Mouse (Mus musculus): Measurements from ENCODE around the gene Cfap44. TPM values are rescaled to one million over a fixed set of nuclear protein-coding genes. Genes with fewer than 3 reads are reported as not detected.

The Cfap44 gene
- polyA plus RNA-seq, 1 experiment from 2014 or later, result 1.5 TPM

DNA sequence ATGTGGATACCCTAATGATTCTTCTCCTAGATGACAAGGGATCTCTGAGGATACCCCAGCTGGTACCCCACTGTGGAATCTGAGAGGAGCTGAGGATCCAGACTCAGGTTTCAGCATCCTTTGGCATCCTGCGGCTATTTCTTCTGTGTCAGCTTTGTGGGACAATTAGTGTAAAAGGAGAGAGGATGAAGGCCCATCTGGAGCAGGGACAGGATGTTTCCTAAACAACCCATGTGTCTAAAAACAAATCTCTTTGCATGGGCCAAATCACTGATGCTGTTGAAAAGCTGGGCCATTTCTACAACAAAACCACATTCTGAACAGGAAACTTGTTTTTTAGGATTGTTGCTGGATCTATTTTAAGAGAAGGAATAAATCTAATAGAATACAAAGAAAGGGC is 110.6 kb downstream of the Cfap44 start:
- Histone ChIP-seq H3K4me2 (ENCODE audit: low read depth, low read length, severe bottlenecking) (no peak overlapping the region), H3K27me3 (ENCODE audit: control insufficient read depth, insufficient read depth, low read length) (no peaks in the 10 kb centered on the region), H3K4me1 (replicated peaks; ENCODE audit: control insufficient read depth, insufficient read depth, low read length) (no peaks in the 10 kb centered on the region), H3K27ac (ENCODE audit: low read depth, low read length) (no peak overlapping the region), H3K9ac (ENCODE audit: low read length) (no peak overlapping the region), H3K36me3 (ENCODE audit: control insufficient read depth, insufficient read depth, low read length) (peaks cover 30% of the 10 kb centered on the region), H3K9me3 (ENCODE audit: control insufficient read depth, low read length) (no peaks in the 10 kb centered on the region; the same call in 1 of the 2 replicates), H3K4me3 (ENCODE audit: low read depth, low read length) (no peak overlapping the region)
- DNase-seq (ENCODE audit: low spot score) (no peak), ATAC-seq (replicated peaks; ENCODE audit: low FRiP score) (no peak)
- WGBS, result 89% methylated on average over 1 of the region's 1 CpGs

GRCm38 (mm10) chr16:44507027-44507929 is 112.7 kb downstream of the Cfap44 start:
- 77% methylated on average over 10 of the region's 10 CpGs for WGBS

GRCm38 (mm10) chr16:44508025-44508424 is 113.4 kb downstream of the Cfap44 start:
- H3K36me3 ChIP-seq (ENCODE audit: control insufficient read depth, insufficient read depth, low read length), result peaks cover 17% of the 10 kb centered on the region
- ATAC-seq (replicated peaks; ENCODE audit: low FRiP score), result no peak
- no peak overlapping the region for H3K27ac ChIP-seq (ENCODE audit: low read depth, low read length)
- no peaks in the 10 kb centered on the region; the same call in 1 of the 2 replicates for H3K9me3 ChIP-seq (ENCODE audit: control insufficient read depth, low read length)
- H3K4me1 ChIP-seq (replicated peaks; ENCODE audit: control insufficient read depth, insufficient read depth, low read length), result no peaks in the 10 kb centered on the region
- no peak overlapping the region for H3K4me3 ChIP-seq (ENCODE audit: low read depth, low read length)
- no peak overlapping the region for H3K4me2 ChIP-seq (ENCODE audit: low read depth, low read length, severe bottlenecking)
- WGBS, result 90% methylated on average over 5 of the region's 5 CpGs
- DNase-seq (ENCODE audit: low spot score), result no peak
- no peaks in the 10 kb centered on the region for H3K27me3 ChIP-seq (ENCODE audit: control insufficient read depth, insufficient read depth, low read length)
- H3K9ac ChIP-seq (ENCODE audit: low read length), result no peak overlapping the region

More at GRCm38 (mm10) chr16:44507027-44507929, 112.7 kb downstream of the Cfap44 start:
- H3K4me3 ChIP-seq (ENCODE audit: low read depth, low read length), result no peak overlapping the region
- no peaks in the 10 kb centered on the region for H3K4me1 ChIP-seq (replicated peaks; ENCODE audit: control insufficient read depth, insufficient read depth, low read length)
- DNase-seq (ENCODE audit: low spot score) (no peak), ATAC-seq (replicated peaks; ENCODE audit: low FRiP score) (0 out of 2 replicates have a peak, but pooled peaks have one; percentile 10)
- no peaks in the 10 kb centered on the region; the same call in 1 of the 2 replicates for H3K9me3 ChIP-seq (ENCODE audit: control insufficient read depth, low read length)
- H3K27ac ChIP-seq (ENCODE audit: low read depth, low read length), result no peak overlapping the region
- peaks cover 18% of the 10 kb centered on the region for H3K36me3 ChIP-seq (ENCODE audit: control insufficient read depth, insufficient read depth, low read length)
- no peak overlapping the region for H3K9ac ChIP-seq (ENCODE audit: low read length)
- H3K4me2 ChIP-seq (ENCODE audit: low read depth, low read length, severe bottlenecking), result no peak overlapping the region
- no peaks in the 10 kb centered on the region for H3K27me3 ChIP-seq (ENCODE audit: control insufficient read depth, insufficient read depth, low read length)

GRCm38 (mm10) chr16:44508772-44509171 is 114.2 kb downstream of the Cfap44 start:
- peaks cover 16% of the 10 kb centered on the region for H3K36me3 ChIP-seq (ENCODE audit: control insufficient read depth, insufficient read depth, low read length)
- WGBS, result 93% methylated on average over 13 of the region's 13 CpGs

DNA sequence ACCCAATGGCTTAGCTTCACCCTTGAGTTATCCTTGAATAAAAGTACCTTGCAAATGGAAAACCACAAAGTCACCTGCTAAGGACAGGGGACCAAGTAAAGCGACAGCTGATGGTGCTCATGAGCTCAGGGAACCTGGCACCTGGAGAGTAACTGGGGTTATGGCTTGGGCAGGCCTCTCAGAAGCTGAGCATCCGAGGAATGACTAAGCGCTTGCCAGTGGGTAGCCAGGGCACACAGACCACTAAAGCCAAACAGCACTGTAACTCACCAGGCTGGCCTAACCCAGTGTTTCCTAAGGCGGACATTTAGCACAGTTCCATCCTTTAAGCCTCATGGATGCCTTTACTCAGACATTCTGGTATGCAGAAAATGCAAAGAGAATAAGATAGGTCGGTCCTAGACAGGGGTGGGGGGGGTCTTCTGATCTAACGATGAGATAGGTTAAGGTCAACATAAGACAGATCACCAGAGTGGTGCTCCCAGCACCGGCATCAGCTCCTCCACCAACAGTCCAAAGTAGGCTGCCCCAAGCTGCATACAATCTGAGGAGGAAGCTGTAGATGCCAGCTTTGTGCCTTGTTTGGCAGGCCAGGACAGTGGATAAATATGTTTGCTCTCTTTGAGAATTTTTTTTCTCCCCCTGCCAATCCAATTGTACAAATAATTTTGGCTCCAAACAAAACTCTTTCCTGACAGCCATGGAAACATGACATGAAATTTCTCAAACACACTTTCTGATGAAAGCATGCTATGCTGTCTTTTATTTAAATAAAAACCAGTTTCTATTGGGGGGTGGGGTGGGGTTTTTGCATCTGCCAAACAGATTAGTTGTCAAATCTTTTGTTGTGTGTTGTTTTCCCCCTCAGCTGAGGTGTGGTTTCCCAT is 115.1 kb downstream of the Cfap44 start:
- no peak overlapping the region for H3K27ac ChIP-seq (ENCODE audit: low read depth, low read length)
- no peaks in the 10 kb centered on the region for H3K27me3 ChIP-seq (ENCODE audit: control insufficient read depth, insufficient read depth, low read length)
- ATAC-seq (replicated peaks; ENCODE audit: low FRiP score), result no peak
- no peak for DNase-seq (ENCODE audit: low spot score)
- no peak overlapping the region for H3K4me2 ChIP-seq (ENCODE audit: low read depth, low read length, severe bottlenecking)
- no peak overlapping the region for H3K4me3 ChIP-seq (ENCODE audit: low read depth, low read length)
- WGBS, result 85% methylated on average over 7 of the region's 7 CpGs
- H3K4me1 ChIP-seq (replicated peaks; ENCODE audit: control insufficient read depth, insufficient read depth, low read length), result no peaks in the 10 kb centered on the region
- no peak overlapping the region for H3K9ac ChIP-seq (ENCODE audit: low read length)
- H3K36me3 ChIP-seq (ENCODE audit: control insufficient read depth, insufficient read depth, low read length), result peaks cover 13% of the 10 kb centered on the region; the same call in 1 of the 2 replicates
- no peaks in the 10 kb centered on the region; the same call in 1 of the 2 replicates for H3K9me3 ChIP-seq (ENCODE audit: control insufficient read depth, low read length)

More at GRCm38 (mm10) chr16:44508772-44509171, 114.2 kb downstream of the Cfap44 start:
- H3K4me1 ChIP-seq (replicated peaks; ENCODE audit: control insufficient read depth, insufficient read depth, low read length), result no peaks in the 10 kb centered on the region
- ATAC-seq (replicated peaks; ENCODE audit: low FRiP score) (no peak), DNase-seq (ENCODE audit: low spot score) (no peak)
- H3K9me3 ChIP-seq (ENCODE audit: control insufficient read depth, low read length), result no peaks in the 10 kb centered on the region; the same call in 1 of the 2 replicates
- no peak overlapping the region for H3K4me2 ChIP-seq (ENCODE audit: low read depth, low read length, severe bottlenecking)
- no peak overlapping the region for H3K27ac ChIP-seq (ENCODE audit: low read depth, low read length)
- no peak overlapping the region for H3K4me3 ChIP-seq (ENCODE audit: low read depth, low read length)
- no peaks in the 10 kb centered on the region for H3K27me3 ChIP-seq (ENCODE audit: control insufficient read depth, insufficient read depth, low read length)
- no peak overlapping the region for H3K9ac ChIP-seq (ENCODE audit: low read length)

DNA sequence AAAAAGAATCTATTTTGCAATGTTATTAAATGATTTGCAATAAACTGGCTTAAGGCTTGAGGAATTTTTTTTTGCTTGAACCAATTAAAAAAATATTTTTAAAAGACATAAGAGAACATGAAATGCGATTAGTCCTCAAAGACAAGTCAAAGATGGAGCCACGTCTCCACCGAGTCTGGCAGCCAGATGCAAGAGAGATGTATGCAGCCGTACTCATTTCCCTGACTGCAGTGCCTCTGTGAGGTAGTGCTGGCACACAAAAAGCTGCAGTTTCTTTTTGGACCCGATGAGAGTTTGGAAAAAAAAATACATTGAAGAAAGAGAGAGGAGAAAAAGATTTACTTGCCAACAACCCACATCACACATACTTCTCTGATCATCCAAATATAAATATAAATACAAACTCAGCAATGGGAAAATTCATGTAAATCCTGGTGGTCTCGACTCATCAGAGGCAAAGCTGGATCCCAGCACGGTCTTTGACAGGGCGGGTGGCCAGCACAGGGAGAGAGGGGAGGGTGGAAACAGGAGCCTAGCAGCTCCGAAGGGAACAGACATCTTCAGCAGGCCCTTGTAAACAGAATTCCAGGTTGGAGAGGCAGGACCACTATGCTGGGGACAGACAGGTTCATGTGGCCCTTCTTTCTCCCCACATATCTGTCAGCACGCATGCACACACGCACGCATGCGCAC is 116.1 kb downstream of the Cfap44 start:
- Histone ChIP-seq H3K27ac (ENCODE audit: low read depth, low read length) (no peak overlapping the region), H3K9ac (ENCODE audit: low read length) (no peak overlapping the region), H3K9me3 (ENCODE audit: control insufficient read depth, low read length) (no peaks in the 10 kb centered on the region), H3K27me3 (ENCODE audit: control insufficient read depth, insufficient read depth, low read length) (no peaks in the 10 kb centered on the region), H3K36me3 (ENCODE audit: control insufficient read depth, insufficient read depth, low read length) (peaks cover 12% of the 10 kb centered on the region; the same call in 1 of the 2 replicates), H3K4me3 (ENCODE audit: low read depth, low read length) (no peak overlapping the region), H3K4me1 (replicated peaks; ENCODE audit: control insufficient read depth, insufficient read depth, low read length) (no peaks in the 10 kb centered on the region), H3K4me2 (ENCODE audit: low read depth, low read length, severe bottlenecking) (no peak overlapping the region)
- ATAC-seq (replicated peaks; ENCODE audit: low FRiP score) (no peak), DNase-seq (ENCODE audit: low spot score) (no peak)
- WGBS, result 85% methylated on average over 13 of the region's 13 CpGs

DNA sequence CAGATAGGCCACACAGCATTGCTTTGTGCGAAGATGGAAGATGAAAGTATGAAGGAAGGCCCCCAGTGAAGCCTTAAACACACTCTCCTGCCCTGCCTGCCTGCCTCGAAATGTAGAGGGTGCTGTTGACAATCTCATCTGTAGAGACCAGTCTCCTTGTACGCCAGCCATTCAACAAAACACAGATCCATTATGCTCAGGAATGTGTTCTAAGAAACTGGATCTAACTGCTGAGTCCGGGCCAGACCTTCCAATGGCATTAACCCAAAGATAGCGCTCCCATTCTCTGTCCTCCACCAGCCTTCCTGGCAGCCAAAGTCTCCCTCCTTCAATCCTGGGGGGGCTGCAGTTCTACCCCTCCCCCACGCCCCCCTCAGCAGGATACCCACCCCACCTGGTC is 121.9 kb downstream of the Cfap44 start:
- no peak overlapping the region for H3K9ac ChIP-seq (ENCODE audit: low read length)
- no peak overlapping the region for H3K4me3 ChIP-seq (ENCODE audit: low read depth, low read length)
- H3K36me3 ChIP-seq (ENCODE audit: control insufficient read depth, insufficient read depth, low read length), result peaks cover 17% of the 10 kb centered on the region; the same call in 1 of the 2 replicates
- no peaks in the 10 kb centered on the region for H3K9me3 ChIP-seq (ENCODE audit: control insufficient read depth, low read length)
- WGBS, result 78% methylated on average over 6 of the region's 6 CpGs
- no peaks in the 10 kb centered on the region for H3K4me1 ChIP-seq (replicated peaks; ENCODE audit: control insufficient read depth, insufficient read depth, low read length)
- DNase-seq (ENCODE audit: low spot score) (no peak), ATAC-seq (replicated peaks; ENCODE audit: low FRiP score) (no peak)
- no peak overlapping the region for H3K4me2 ChIP-seq (ENCODE audit: low read depth, low read length, severe bottlenecking)
- H3K27me3 ChIP-seq (ENCODE audit: control insufficient read depth, insufficient read depth, low read length), result no peaks in the 10 kb centered on the region
- H3K27ac ChIP-seq (ENCODE audit: low read depth, low read length), result no peak overlapping the region

GRCm38 (mm10) chr16:44523595-44523994 is 129.0 kb downstream of the Cfap44 start:
- no peaks in the 10 kb centered on the region for H3K27me3 ChIP-seq (ENCODE audit: control insufficient read depth, insufficient read depth, low read length)
- no peak overlapping the region for H3K4me3 ChIP-seq (ENCODE audit: low read depth, low read length)
- H3K27ac ChIP-seq (ENCODE audit: low read depth, low read length), result no peak overlapping the region
- H3K9me3 ChIP-seq (ENCODE audit: control insufficient read depth, low read length), result no peaks in the 10 kb centered on the region
- no peak overlapping the region for H3K9ac ChIP-seq (ENCODE audit: low read length)
- H3K4me2 ChIP-seq (ENCODE audit: low read depth, low read length, severe bottlenecking), result no peak overlapping the region
- peaks cover 5% of the 10 kb centered on the region; the same call in 1 of the 2 replicates for H3K36me3 ChIP-seq (ENCODE audit: control insufficient read depth, insufficient read depth, low read length)
- DNase-seq (ENCODE audit: low spot score) (no peak), ATAC-seq (replicated peaks; ENCODE audit: low FRiP score) (no peak)
- peaks cover 10% of the 10 kb centered on the region for H3K4me1 ChIP-seq (replicated peaks; ENCODE audit: control insufficient read depth, insufficient read depth, low read length)
- 78% methylated on average over 7 of the region's 7 CpGs for WGBS
